Mouse (Mus musculus) bone marrow macrophage, adult 2 months (primary cell): ENCODE results near the gene Stub1.

Experiments
- CTCF ChIP-seq: IDR thresholded peaks from 2 replicates; pipeline ENCODE4 v1.5.1; 2012; ENCODE audit warnings: low read depth, mild to moderate bottlenecking, low read length, moderate library complexity
- POLR2A ChIP-seq: IDR thresholded peaks from 2 replicates; pipeline ENCODE4 v1.6.1; 2012; ENCODE audit warnings: mild to moderate bottlenecking, low read depth, low read length, borderline replicate concordance

GRCm38 (mm10) chr17:25827011-25827410, 6.2 kb downstream of the Stub1 start:
- TF ChIP-seq CTCF (no peak), POLR2A (no peak)
